Mouse (Mus musculus): Measurements from ENCODE around the gene Mdfic. TPM values are rescaled to one million over a fixed set of nuclear protein-coding genes. Genes with fewer than 3 reads are reported as not detected.

The Mdfic gene
- total and polyA plus RNA-seq, 2 experiments from 2014 or later, result 0.52 to 4.2 TPM

- Histone ChIP-seq H3K4me2 (ENCODE audit: low read depth, low read length, poor library complexity, severe bottlenecking) (no peak overlapping the region), H3K9ac (replicated peaks; ENCODE audit: low read length, poor library complexity, severe bottlenecking) (no peak overlapping the region), H3K4me1 (ENCODE audit: insufficient read depth, low read length) (no peaks in the 10 kb centered on the region), H3K27me3 (ENCODE audit: insufficient read depth, low read length) (no peaks in the 10 kb centered on the region), H3K27ac (ENCODE audit: low read depth, low read length) (no peak overlapping the region), H3K9me3 (ENCODE audit: low read length) (no peaks in the 10 kb centered on the region), H3K36me3 (ENCODE audit: insufficient read depth, low read length) (no peaks in the 10 kb centered on the region), H3K4me3 (ENCODE audit: low read depth, low read length) (no peak overlapping the region)
- DNase-seq (ENCODE audit: low spot score), result no peak
- 82% methylated on average over 7 of the region's 7 CpGs for WGBS
- ATAC-seq (ENCODE audit: low FRiP score), result no peak
- TF ChIP-seq CTCF (IDR thresholded peaks at IDR 0.05), result no peak
These were observed 43.6 kb downstream of the Mdfic start for GRCm38 (mm10) chr6:15764039-15764438.

- no peak for TF ChIP-seq CTCF (IDR thresholded peaks at IDR 0.05)
- Histone ChIP-seq H3K36me3 (ENCODE audit: insufficient read depth, low read length) (no peaks in the 10 kb centered on the region), H3K27me3 (ENCODE audit: insufficient read depth, low read length) (no peaks in the 10 kb centered on the region), H3K9ac (replicated peaks; ENCODE audit: low read length, poor library complexity, severe bottlenecking) (no peak overlapping the region), H3K27ac (ENCODE audit: low read depth, low read length) (no peak overlapping the region), H3K9me3 (ENCODE audit: low read length) (no peaks in the 10 kb centered on the region), H3K4me1 (ENCODE audit: insufficient read depth, low read length) (no peaks in the 10 kb centered on the region), H3K4me3 (ENCODE audit: low read depth, low read length) (no peak overlapping the region), H3K4me2 (ENCODE audit: low read depth, low read length, poor library complexity, severe bottlenecking) (no peak overlapping the region)
- 55% methylated on average over 6 of the region's 6 CpGs for WGBS
- no peak for ATAC-seq (ENCODE audit: low FRiP score)
- DNase-seq (ENCODE audit: low spot score), result no peak
These were observed 47.0 kb downstream of the Mdfic start for GRCm38 (mm10) chr6:15767460-15767859.

- DNase-seq (ENCODE audit: low spot score) (no peak), ATAC-seq (ENCODE audit: low FRiP score) (no peak)
- 81% methylated on average over 8 of the region's 8 CpGs for WGBS
These were observed 49.7 kb downstream of the Mdfic start for GRCm38 (mm10) chr6:15770128-15770527.

GRCm38 (mm10) chr6:15777070-15777469 lies 56.6 kb downstream of the Mdfic start:
- no peak for DNase-seq (ENCODE audit: low spot score)
- no peak overlapping the region for H3K9ac ChIP-seq (replicated peaks; ENCODE audit: low read length, poor library complexity, severe bottlenecking)
- TF ChIP-seq CTCF (IDR thresholded peaks at IDR 0.05), result no peak
- H3K9me3 ChIP-seq (ENCODE audit: low read length), result no peaks in the 10 kb centered on the region
- H3K27ac ChIP-seq (ENCODE audit: low read depth, low read length), result no peak overlapping the region
- H3K36me3 ChIP-seq (ENCODE audit: insufficient read depth, low read length), result no peaks in the 10 kb centered on the region
- no peak for ATAC-seq (ENCODE audit: low FRiP score)
- no peak overlapping the region for H3K4me2 ChIP-seq (ENCODE audit: low read depth, low read length, poor library complexity, severe bottlenecking)
- H3K4me1 ChIP-seq (ENCODE audit: insufficient read depth, low read length), result no peaks in the 10 kb centered on the region
- H3K27me3 ChIP-seq (ENCODE audit: insufficient read depth, low read length), result no peaks in the 10 kb centered on the region
- no peak overlapping the region for H3K4me3 ChIP-seq (ENCODE audit: low read depth, low read length)
- WGBS, result 85% methylated on average over 3 of the region's 3 CpGs

More at GRCm38 (mm10) chr6:15770128-15770527, 49.7 kb downstream of the Mdfic start:
- no peak for TF ChIP-seq CTCF (IDR thresholded peaks at IDR 0.05)
- Histone ChIP-seq H3K9me3 (ENCODE audit: low read length) (no peaks in the 10 kb centered on the region), H3K27me3 (ENCODE audit: insufficient read depth, low read length) (no peaks in the 10 kb centered on the region), H3K4me1 (ENCODE audit: insufficient read depth, low read length) (no peaks in the 10 kb centered on the region), H3K9ac (replicated peaks; ENCODE audit: low read length, poor library complexity, severe bottlenecking) (no peak overlapping the region), H3K27ac (ENCODE audit: low read depth, low read length) (no peak overlapping the region), H3K4me3 (ENCODE audit: low read depth, low read length) (no peak overlapping the region), H3K4me2 (ENCODE audit: low read depth, low read length, poor library complexity, severe bottlenecking) (no peak overlapping the region), H3K36me3 (ENCODE audit: insufficient read depth, low read length) (no peaks in the 10 kb centered on the region)

- H3K9me3 ChIP-seq (ENCODE audit: low read length), result no peaks in the 10 kb centered on the region
- H3K27me3 ChIP-seq (ENCODE audit: insufficient read depth, low read length), result no peaks in the 10 kb centered on the region
- no peak overlapping the region for H3K9ac ChIP-seq (replicated peaks; ENCODE audit: low read length, poor library complexity, severe bottlenecking)
- no peaks in the 10 kb centered on the region for H3K36me3 ChIP-seq (ENCODE audit: insufficient read depth, low read length)
- no peaks in the 10 kb centered on the region for H3K4me1 ChIP-seq (ENCODE audit: insufficient read depth, low read length)
- no peak for TF ChIP-seq CTCF (IDR thresholded peaks at IDR 0.05)
- no peak overlapping the region for H3K4me3 ChIP-seq (ENCODE audit: low read depth, low read length)
- ATAC-seq (ENCODE audit: low FRiP score) (no peak), DNase-seq (ENCODE audit: low spot score) (no peak)
- no peak overlapping the region for H3K4me2 ChIP-seq (ENCODE audit: low read depth, low read length, poor library complexity, severe bottlenecking)
- H3K27ac ChIP-seq (ENCODE audit: low read depth, low read length), result no peak overlapping the region
These were observed 59.7 kb downstream of the Mdfic start for GRCm38 (mm10) chr6:15780127-15780526.

GRCm38 (mm10) chr6:15780688-15781087 lies 60.2 kb downstream of the Mdfic start:
- ATAC-seq (ENCODE audit: low FRiP score) (no peak), DNase-seq (ENCODE audit: low spot score) (no peak)
- H3K27ac ChIP-seq (ENCODE audit: low read depth, low read length), result no peak overlapping the region
- H3K27me3 ChIP-seq (ENCODE audit: insufficient read depth, low read length), result no peaks in the 10 kb centered on the region
- H3K36me3 ChIP-seq (ENCODE audit: insufficient read depth, low read length), result no peaks in the 10 kb centered on the region
- no peak overlapping the region for H3K9ac ChIP-seq (replicated peaks; ENCODE audit: low read length, poor library complexity, severe bottlenecking)
- WGBS, result 94% methylated on average over 2 of the region's 2 CpGs
- no peaks in the 10 kb centered on the region for H3K4me1 ChIP-seq (ENCODE audit: insufficient read depth, low read length)
- no peak overlapping the region for H3K4me3 ChIP-seq (ENCODE audit: low read depth, low read length)
- TF ChIP-seq CTCF (IDR thresholded peaks at IDR 0.05), result no peak
- H3K4me2 ChIP-seq (ENCODE audit: low read depth, low read length, poor library complexity, severe bottlenecking), result no peak overlapping the region
- no peaks in the 10 kb centered on the region for H3K9me3 ChIP-seq (ENCODE audit: low read length)
